Mouse (Mus musculus): ENCODE results near the gene Plxna1. TPM values are rescaled to one million over a fixed set of nuclear protein-coding genes. Genes with fewer than 3 reads are reported as not detected.

Plxna1 gene
- total and polyA plus RNA-seq, 3 experiments: 7.2 to 25.8 TPM; not detected in 1

DNA sequence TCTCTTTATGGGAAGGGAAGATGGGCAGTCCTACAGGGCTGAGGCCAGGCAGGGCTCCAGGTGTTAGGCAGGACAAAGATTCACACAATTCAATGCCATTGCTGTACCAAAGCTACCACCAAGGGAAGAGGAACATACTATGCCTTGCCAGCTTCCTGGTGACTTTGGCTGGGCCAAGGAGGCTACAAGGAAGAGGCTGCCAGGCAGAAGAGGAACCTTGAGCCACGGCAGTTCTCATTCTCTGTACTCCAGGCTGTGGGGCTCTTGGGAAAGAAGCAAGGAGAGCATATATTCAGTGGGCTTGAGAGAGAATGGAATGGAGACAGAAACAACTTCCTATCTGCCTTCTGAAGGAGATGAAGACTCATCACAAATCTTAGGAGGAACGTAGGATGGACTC lies 42.5 kb upstream of the Plxna1 start:
- no peak for DNase-seq (ENCODE audit: low read depth, low spot score)
- no peaks in the 10 kb centered on the region for H3K9me3 ChIP-seq (replicated peaks; ENCODE audit: insufficient read depth, low read length)
- TF ChIP-seq CHD1 (IDR thresholded peaks at IDR 0.05; ENCODE audit: low read depth, low read length) (no peak), ELF1 (IDR thresholded peaks at IDR 0.05; ENCODE audit: low read depth, low read length) (no peak), HCFC1 (IDR thresholded peaks at IDR 0.05; ENCODE audit: low read depth, low read length) (no peak)
- H3K4me1 ChIP-seq (ENCODE audit: control insufficient read depth in 1 of 2, insufficient read depth in 2 of 2, low read length in 2 of 2): peaks cover 10 to 26% of the 10 kb centered on the region in 2 experiments
- no peak overlapping the region for H3K27ac ChIP-seq (ENCODE audit: control insufficient read depth, low read depth, low read length)
- H3K27me3 ChIP-seq (ENCODE audit: control insufficient read depth in 1 of 2, insufficient read depth in 2 of 2, low read length in 2 of 2): no peaks in the 10 kb centered on the region
- H3K36me3 ChIP-seq (ENCODE audit: control insufficient read depth in 1 of 2, insufficient read depth in 2 of 2, low read length in 2 of 2): peaks cover 0 to 24% of the 10 kb centered on the region in 2 experiments; a peak in 2 of 4 replicates
- no peaks in the 10 kb centered on the region for H3K79me2 ChIP-seq (ENCODE audit: control insufficient read depth, insufficient read depth, low read length, poor library complexity)
- H3K4me3 ChIP-seq (ENCODE audit: control insufficient read depth in 1 of 2, insufficient read depth in 1 of 2, low read depth in 2 of 2, low read length in 2 of 2): no peak overlapping the region
- no peak overlapping the region for H3K9ac ChIP-seq (ENCODE audit: control insufficient read depth, low read depth, low read length, poor library complexity, severe bottlenecking)

DNA sequence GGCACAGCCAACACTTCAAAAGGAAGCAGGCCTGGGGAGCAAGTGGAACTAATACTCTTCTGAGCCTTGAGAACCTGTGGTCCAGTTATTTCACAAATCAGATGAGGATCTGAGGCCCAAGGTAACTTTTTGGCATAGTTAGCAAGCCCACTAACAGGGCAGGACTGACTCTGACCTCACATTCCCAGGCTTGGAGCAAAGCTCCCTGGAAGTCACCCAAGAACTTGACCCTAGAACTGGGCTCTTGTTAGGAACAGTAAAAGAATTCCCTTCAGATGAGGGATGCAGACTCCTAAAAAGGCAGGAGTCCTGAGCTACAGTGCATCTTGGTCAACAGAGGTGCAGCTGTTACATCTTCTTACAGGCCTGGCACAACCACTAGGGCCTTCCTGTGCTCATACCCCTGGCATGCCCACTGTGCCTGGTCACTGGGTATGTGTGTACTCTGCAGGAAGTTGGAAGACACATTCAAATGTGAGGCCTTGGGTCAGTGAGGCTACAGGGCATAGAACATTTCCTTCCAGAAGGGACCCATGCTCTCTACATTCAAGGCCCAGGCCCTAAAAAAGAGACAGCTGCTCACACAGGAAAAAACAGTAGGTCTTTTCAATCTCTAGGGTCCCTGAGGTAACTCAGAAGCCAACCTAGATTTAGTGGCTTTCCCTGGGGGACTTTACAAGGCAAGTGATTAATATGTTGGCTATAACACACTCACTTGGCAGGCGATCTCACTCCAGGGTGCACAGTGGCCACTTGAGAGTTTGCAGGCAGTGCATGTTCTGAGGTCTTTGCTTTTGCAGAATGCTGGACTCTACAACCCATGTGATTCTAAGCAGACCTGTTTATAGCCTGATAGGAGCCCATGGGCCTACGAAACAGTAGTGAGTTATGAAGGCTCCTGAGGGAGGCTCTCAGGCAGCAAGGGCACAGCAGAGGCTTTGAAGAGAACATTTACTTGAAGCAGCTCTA lies 41.1 kb upstream of the Plxna1 start:
- H3K9ac ChIP-seq (ENCODE audit: control insufficient read depth, low read depth, low read length, poor library complexity, severe bottlenecking): no peak overlapping the region
- TF ChIP-seq E2F4 (IDR thresholded peaks at IDR 0.05; ENCODE audit: borderline replicate concordance, low read depth, low read length) (no peak), NRF1 (IDR thresholded peaks at IDR 0.05; ENCODE audit: insufficient read depth, low read depth, low read length, poor library complexity, severe bottlenecking) (no peak), ETS1 (IDR thresholded peaks at IDR 0.05; ENCODE audit: low read depth, low read length) (no peak), POLR2A (IDR thresholded peaks at IDR 0.05; ENCODE audit: control insufficient read depth in 1 of 2, insufficient read depth in 1 of 2, low read depth in 1 of 2, low read length in 2 of 2, poor library complexity in 1 of 2) (no peak), MYB (IDR thresholded peaks at IDR 0.05; ENCODE audit: low read depth, low read length) (no peak), GABPA (IDR thresholded peaks at IDR 0.05; ENCODE audit: low read depth, low read length) (no peak), RCOR1 (IDR thresholded peaks at IDR 0.05; ENCODE audit: low read depth, low read length) (no peak), USF1 (IDR thresholded peaks at IDR 0.05; ENCODE audit: low read depth, low read length) (no peak), UBTF (IDR thresholded peaks at IDR 0.05; ENCODE audit: borderline replicate concordance, insufficient read depth, low read depth, low read length) (no peak), MYC (IDR thresholded peaks at IDR 0.05; ENCODE audit: low read depth, low read length) (no peak), TAL1 (IDR thresholded peaks at IDR 0.05; ENCODE audit: low read length) (no peak), CHD1 (IDR thresholded peaks at IDR 0.05; ENCODE audit: low read depth, low read length) (no peak), MEF2A (IDR thresholded peaks at IDR 0.05; ENCODE audit: extremely low read depth, insufficient replicate concordance, low read depth, low read length, poor library complexity, severe bottlenecking) (no peak), GATA1 (IDR thresholded peaks at IDR 0.05; ENCODE audit: low read depth, low read length) (no peak)
- peaks cover 7 to 17% of the 10 kb centered on the region in 2 experiments for H3K4me1 ChIP-seq (ENCODE audit: control insufficient read depth in 1 of 2, insufficient read depth in 2 of 2, low read length in 2 of 2)
- H3K27me3 ChIP-seq (ENCODE audit: control insufficient read depth in 1 of 2, insufficient read depth in 2 of 2, low read length in 2 of 2): no peaks in the 10 kb centered on the region
- H3K79me2 ChIP-seq (ENCODE audit: control insufficient read depth, insufficient read depth, low read length, poor library complexity): no peaks in the 10 kb centered on the region
- no peak for DNase-seq (ENCODE audit: low read depth, low spot score)
- no peaks in the 10 kb centered on the region for H3K9me3 ChIP-seq (replicated peaks; ENCODE audit: insufficient read depth, low read length)
- no peak overlapping the region for H3K27ac ChIP-seq (ENCODE audit: control insufficient read depth, low read depth, low read length)
- peaks cover 0 to 16% of the 10 kb centered on the region in 2 experiments; a peak in 2 of 4 replicates for H3K36me3 ChIP-seq (ENCODE audit: control insufficient read depth in 1 of 2, insufficient read depth in 2 of 2, low read length in 2 of 2)
- no peak overlapping the region for H3K4me3 ChIP-seq (ENCODE audit: control insufficient read depth in 1 of 2, insufficient read depth in 1 of 2, low read depth in 2 of 2, low read length in 2 of 2)

Measured in MEL (cell line).